Mouse (Mus musculus): Measurements from ENCODE around the gene Dpm1. TPM values are rescaled to one million over a fixed set of nuclear protein-coding genes. Genes with fewer than 3 reads are reported as not detected.

The Dpm1 gene
- 100 to 1,000 TPM; 102 to 112 TPM for total RNA-seq (2021)
- long read RNA-seq, experiment 1, transcript Dpm1-209 (9 exons, 2,293 nt), result major isoform, 83 of 131 reads
- long read RNA-seq, experiment 1, transcript Dpm1-204 (7 exons, 630 nt), result minor isoform, 7 of 131 reads
- long read RNA-seq, experiment 1, partial matches to known transcripts, result 24 of 131 reads
- long read RNA-seq, experiment 1, other reads (novel, unspliced or antisense), result 11 of 131 reads
- long read RNA-seq, experiment 2, transcript Dpm1-209 (9 exons, 2,293 nt), result major isoform, 46 of 113 reads
- long read RNA-seq, experiment 2, transcript Dpm1-204 (7 exons, 630 nt), result minor isoform, 15 of 113 reads
- long read RNA-seq, experiment 2, partial matches to known transcripts, result 41 of 113 reads
- long read RNA-seq, experiment 2, other reads (novel, unspliced or antisense), result 7 of 113 reads

- DNase-seq, result peak; percentile 90
Measured at GRCm38 (mm10) chr2:168230026-168230728, at the start of gene Dpm1, which contains the start of the genes Gm20716 and Mocs3. Gene Dpm1 (minus strand): TSS chr2:168230591. Gene Gm20716 (minus strand): TSS chr2:168230364. Gene Mocs3 (plus strand): TSS chr2:168230622.

- DNase-seq, result peak; percentile 87
Measured at GRCm38 (mm10) chr2:168274374-168274935, 44.1 kb upstream of the Dpm1 start.

GRCm38 (mm10) chr2:168273387-168273786, 43.0 kb upstream of the Dpm1 start:
- no peak for DNase-seq

GRCm38 (mm10) chr2:168268033-168268432, 37.6 kb upstream of the Dpm1 start:
- DNase-seq, result peak; percentile 50

- no peak for DNase-seq
Measured at GRCm38 (mm10) chr2:168260900-168261299, 30.5 kb upstream of the Dpm1 start.

GRCm38 (mm10) chr2:168260124-168260523, 29.7 kb upstream of the Dpm1 start:
- no peak for DNase-seq

- peak; percentile 30 for DNase-seq
Measured at GRCm38 (mm10) chr2:168259046-168259445, 28.7 kb upstream of the Dpm1 start.

- no peak for DNase-seq
Measured at GRCm38 (mm10) chr2:168257188-168257587, 26.8 kb upstream of the Dpm1 start.

- no peak for DNase-seq
Measured at GRCm38 (mm10) chr2:168256506-168256905, 26.1 kb upstream of the Dpm1 start.

- no peak for DNase-seq
Measured at GRCm38 (mm10) chr2:168253822-168254221, 23.4 kb upstream of the Dpm1 start.

- DNase-seq, result peak; percentile 22
Measured at GRCm38 (mm10) chr2:168252639-168253292, 22.4 kb upstream of the Dpm1 start.

- peak; percentile 91 for DNase-seq
Measured at GRCm38 (mm10) chr2:168250270-168250669, 19.9 kb upstream of the Dpm1 start.

- peak; percentile 25 for DNase-seq
Measured at GRCm38 (mm10) chr2:168248856-168249245, 18.5 kb upstream of the Dpm1 start.

GRCm38 (mm10) chr2:168248167-168248855, 17.9 kb upstream of the Dpm1 start:
- DNase-seq, result no peak

GRCm38 (mm10) chr2:168245571-168245970, 15.2 kb upstream of the Dpm1 start:
- DNase-seq, result no peak

GRCm38 (mm10) chr2:168243278-168243677, 12.9 kb upstream of the Dpm1 start:
- no peak for DNase-seq

- DNase-seq, result no peak
Measured at GRCm38 (mm10) chr2:168242841-168243240, 12.4 kb upstream of the Dpm1 start.

- no peak for DNase-seq
Measured at GRCm38 (mm10) chr2:168238335-168238734, 7.9 kb upstream of the Dpm1 start.

GRCm38 (mm10) chr2:168233286-168233685, 2.9 kb upstream of the Dpm1 start:
- DNase-seq, result no peak

- DNase-seq, result no peak
Measured at GRCm38 (mm10) chr2:168231471-168231829, 1.1 kb upstream of the Dpm1 start.

- peak; percentile 29 for DNase-seq
Measured at GRCm38 (mm10) chr2:168230773-168231470, 531 bp upstream of the Dpm1 start.
